Comparison of ENCODE assay signal across 12 mouse cellular contexts in the genomic region with DNA sequence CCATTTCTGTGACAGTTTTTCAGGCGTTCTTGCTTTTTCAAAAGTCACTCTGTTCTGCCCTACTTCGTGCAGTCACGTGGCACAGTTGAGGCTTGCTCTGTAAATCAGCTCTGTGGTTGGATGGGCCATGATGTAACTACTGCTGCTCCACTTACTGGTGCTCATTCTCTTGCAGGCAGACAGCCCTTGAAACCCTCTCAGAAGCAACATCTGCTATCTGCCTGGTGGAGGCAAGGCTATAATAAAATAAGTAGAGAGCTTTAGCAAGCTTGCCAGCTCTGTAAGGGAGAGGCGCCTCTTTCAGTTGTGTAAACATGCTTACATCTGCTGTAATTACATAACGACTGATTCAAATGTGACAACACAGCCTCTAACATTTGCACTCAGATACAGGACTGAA. TPM values are rescaled to one million over a fixed set of nuclear protein-coding genes. Genes with fewer than 3 reads are reported as not detected.
DNase-seq lines count a peak whose midpoint lies in the region; ATAC-seq and TF ChIP-seq lines count a peak whose summit lies in the region.
"Had no signal": no experiment of that assay in that cellular context is flagged by ENCODE, and none has a peak within 500 bp of the region (broad histone marks: within the 10 kb centered on the region; RNA-seq: fewer than 3 reads in every experiment).

No protein-coding gene starts in this region.

- 86% methylated on average over 5 of the region's 5 CpGs for WGBS in hindbrain, embryonic 12.5 days
- WGBS in thymus, adult 2 months = 92% methylated on average over 5 of the region's 5 CpGs

- ATAC-seq in cerebellum, adult (ENCODE audit: insufficient number of reproducible peaks, low FRiP score, low TSS enrichment) = no peak
- ATAC-seq in hindbrain, embryonic 12.5 days (ENCODE audit: low FRiP score) = no peak
- no peak for ATAC-seq in inflammation-experienced regulatory T-cells, adult 6 months

- DNase-seq in cerebellum, adult 11-12 months = peak; percentile 20
- DNase-seq in brain, embryonic 14.5 days (ENCODE audit: low read depth) = peak; percentile 69
- peak; percentile 71 to 86 for DNase-seq in layer of hippocampus, adult 18-20 months (ENCODE audit: low spot score in 2 of 2)
- peak; percentile 66 to 67 for DNase-seq in left cerebral cortex, postnatal 36 days (ENCODE audit: low spot score in 2 of 2)
- no peak for DNase-seq in thymus, adult 2 months
- DNase-seq: kidney, postnatal 25 days had no signal

- no peak for TF ChIP-seq POLR2A in brain, embryonic 14.5 days (IDR thresholded peaks at IDR 0.05; ENCODE audit: borderline replicate concordance, extremely low read depth, insufficient read depth, insufficient read length, poor library complexity, severe bottlenecking)
- no peak for TF ChIP-seq POLR2A in thymus, adult 2 months (IDR thresholded peaks at IDR 0.05; ENCODE audit: control insufficient read depth, extremely low read depth, insufficient read depth, low read length, poor library complexity)

- peaks cover 21% of the 10 kb centered on the region for H3K36me3 ChIP-seq in hindbrain, embryonic 12.5 days
- H3K36me3 ChIP-seq in thymus, adult 2 months (ENCODE audit: control insufficient read depth, insufficient read depth, low read length) = peaks cover 26% of the 10 kb centered on the region

- H3K9ac ChIP-seq in hindbrain, embryonic 12.5 days = no peak overlapping the region
- H3K9ac ChIP-seq: liver, embryonic 14.5 days; neural tube, embryonic 12.5 days had no signal

- H3K27me3 ChIP-seq in hindbrain, embryonic 12.5 days = no peaks in the 10 kb centered on the region
- H3K27me3 ChIP-seq in thymus, adult 2 months (ENCODE audit: control insufficient read depth, insufficient read depth, low read length) = no peaks in the 10 kb centered on the region
- H3K27me3 ChIP-seq: megakaryocyte, embryonic 14.5 days; neural tube, embryonic 12.5 days had no signal

- H3K4me1 ChIP-seq in hindbrain, embryonic 12.5 days = no peaks in the 10 kb centered on the region
- no peaks in the 10 kb centered on the region for H3K4me1 ChIP-seq in thymus, adult 2 months (replicated peaks; ENCODE audit: control insufficient read depth, insufficient read depth, low read length)
- H3K4me1 ChIP-seq: neural tube, embryonic 12.5 days had no signal

- TF ChIP-seq CTCF in brain, embryonic 14.5 days (IDR thresholded peaks at IDR 0.05; ENCODE audit: borderline replicate concordance, extremely low read depth, insufficient read depth, insufficient read length) = no peak
- no peak for TF ChIP-seq CTCF in thymus, adult 2 months (IDR thresholded peaks at IDR 0.05; ENCODE audit: borderline replicate concordance, control insufficient read depth, extremely low read depth, insufficient read depth, low read length, poor library complexity)

- intact Hi-C loops in left cerebral cortex, postnatal 36 days (cut with DNase I) = loop anchor here (10.0 kb wide), 2 partner anchors 63 to 193 kb away; no protein-coding TSS in a partner anchor

- H3K4me3 ChIP-seq in hindbrain, embryonic 12.5 days = no peak overlapping the region
- no peak overlapping the region for H3K4me3 ChIP-seq in thymus, adult 2 months (ENCODE audit: control insufficient read depth, insufficient read depth, low read length)
- H3K4me3 ChIP-seq: megakaryocyte, embryonic 14.5 days; neural tube, embryonic 12.5 days had no signal

- no peaks in the 10 kb centered on the region for H3K9me3 ChIP-seq in hindbrain, embryonic 12.5 days (replicated peaks)
- H3K9me3 ChIP-seq: megakaryocyte, embryonic 14.5 days; neural tube, embryonic 12.5 days had no signal

- no peak overlapping the region for H3K27ac ChIP-seq in hindbrain, embryonic 12.5 days
- H3K27ac ChIP-seq in thymus, adult 2 months (ENCODE audit: control insufficient read depth, insufficient read depth, low read length) = no peak overlapping the region
- H3K27ac ChIP-seq: liver, embryonic 14.5 days; neural tube, embryonic 12.5 days had no signal

- H3K4me2 ChIP-seq in hindbrain, embryonic 12.5 days (replicated peaks) = no peak overlapping the region
- H3K4me2 ChIP-seq: neural tube, embryonic 12.5 days had no signal

RNA-seq across cellular contexts. Expression of a gene that starts 27.6 kb away (rescaled TPM):
- polyA plus RNA-seq in brain, embryonic 14.5 days (2012; rRNA removed) = 45.2 and 53.5 TPM in 2 replicates
- 10 to 100 TPM; 83.7 to 86.7 TPM for total RNA-seq in layer of hippocampus, adult 18-20 months (2021)
- total RNA-seq in left cerebral cortex, postnatal 36 days (2021) = 10 to 100 TPM; 65.9 to 67.0 TPM
- 84.1 and 95.2 TPM in 2 replicates for polyA plus RNA-seq in hindbrain, embryonic 12.5 days (2016; fragmentation: Nextera tagmentation; extraction: Ambion mirVana)
- polyA plus RNA-seq in inflammation-experienced regulatory T-cells, adult 6 months (2017; shearing (Covaris generic)) = 10 to 100 TPM; 68.5 to 84.9 (median 70.1) TPM
- 63.3 and 64.3 TPM in 2 replicates for polyA plus RNA-seq in thymus, adult 2 months (2012; rRNA removed)
